Mouse (Mus musculus) CD4-positive, CD25-positive, alpha-beta regulatory T cell, adult 4 months (primary cell): ENCODE results near the gene Cd34. TPM values are rescaled to one million over a fixed set of nuclear protein-coding genes. Genes with fewer than 3 reads are reported as not detected.

Experiments
- polyA plus RNA-seq, 2 experiments: library from polyadenylated mRNA; unstranded; fragments of 100-300 nt; shearing (Covaris generic); gene quantifications; one replicate each; pipeline ENCODE4 v1.2.1; 2017

Cd34 gene
- polyA plus RNA-seq, 2 experiments from 2014 or later, result 0.48 TPM; not detected in 1

Other genes starting within 250 kb of the Cd34 start
- gene Cd46, start 153.4 kb downstream of the Cd34 start, polyA plus RNA-seq, result 1 to 10 TPM; 3.2 to 3.9 TPM
- 100 to 1,000 TPM; 135 to 168 TPM for gene Cr1l, start 192.8 kb downstream of the Cd34 start, polyA plus RNA-seq
- 1 to 10 TPM; 2.5 to 3.5 TPM for gene Cr2, start 237.9 kb downstream of the Cd34 start, polyA plus RNA-seq